Mouse (Mus musculus): ENCODE results near the gene Myo10. TPM values are rescaled to one million over a fixed set of nuclear protein-coding genes. Genes with fewer than 3 reads are reported as not detected.
"Not testable (repeated sequence)": the region's sequence is repeated elsewhere in the genome, so short reads cannot be mapped to it uniquely, and the experiment has no call there.

Gene Myo10
- total RNA-seq, 2 experiments from 2014 or later = 71.4 to 77.1 TPM

- DNase-seq (ENCODE audit: low spot score in 2 of 2) = no peak
Observed at GRCm38 (mm10) chr15:25690066-25690745, 67.9 kb downstream of the Myo10 start.

GRCm38 (mm10) chr15:25690746-25691105 lies 68.4 kb downstream of the Myo10 start:
- no peak for DNase-seq (ENCODE audit: low spot score in 2 of 2)

GRCm38 (mm10) chr15:25692254-25692950 lies 70.1 kb downstream of the Myo10 start:
- DNase-seq (ENCODE audit: low spot score in 2 of 2) = no peak

DNA sequence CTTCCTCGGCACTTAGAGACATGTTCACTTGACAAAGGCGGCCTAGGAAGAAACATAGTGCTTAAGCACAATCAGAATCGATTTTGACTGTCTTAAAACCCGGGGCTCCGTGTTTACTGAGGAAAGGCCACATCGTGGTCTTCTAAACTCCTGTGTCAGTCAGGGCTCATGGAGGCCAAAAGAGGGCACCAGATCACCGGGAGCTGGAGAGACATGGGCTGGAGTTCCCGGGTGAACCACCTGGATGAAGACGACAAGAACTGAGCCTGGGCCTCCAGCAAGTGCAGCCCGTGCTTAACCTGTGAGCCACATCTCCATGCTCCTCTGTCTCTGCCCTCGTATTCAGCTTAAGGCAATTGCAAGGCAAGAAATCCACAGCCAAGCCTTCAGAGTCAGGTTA lies 71.4 kb downstream of the Myo10 start:
- DNase-seq (ENCODE audit: low spot score in 2 of 2) = no peak

- DNase-seq (ENCODE audit: low spot score in 2 of 2) = no peak
Observed at GRCm38 (mm10) chr15:25694749-25695148, 72.4 kb downstream of the Myo10 start.

GRCm38 (mm10) chr15:25695253-25695652 lies 72.9 kb downstream of the Myo10 start:
- DNase-seq (ENCODE audit: low spot score in 2 of 2) = no peak

DNA sequence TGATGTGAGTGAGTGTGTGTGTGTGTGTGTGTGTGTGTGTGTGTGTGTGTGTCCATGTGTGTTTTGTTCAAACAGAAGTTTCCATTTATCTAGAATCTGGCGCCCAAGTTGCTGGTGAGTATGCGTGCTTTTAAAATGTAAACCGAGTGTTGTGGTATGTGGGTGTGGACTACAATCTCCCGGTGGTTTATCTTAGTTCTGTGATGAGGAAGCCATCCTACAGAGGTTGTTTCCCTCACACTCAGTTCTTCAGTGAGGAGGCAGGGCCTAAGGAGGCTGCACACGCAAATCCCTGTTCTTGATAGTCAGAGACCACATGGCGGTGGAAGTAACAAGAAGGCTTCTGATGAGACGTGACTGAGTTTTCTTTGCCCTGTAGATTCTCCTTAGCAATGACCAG lies 73.6 kb downstream of the Myo10 start:
- DNase-seq (ENCODE audit: low spot score in 2 of 2) = no peak

DNA sequence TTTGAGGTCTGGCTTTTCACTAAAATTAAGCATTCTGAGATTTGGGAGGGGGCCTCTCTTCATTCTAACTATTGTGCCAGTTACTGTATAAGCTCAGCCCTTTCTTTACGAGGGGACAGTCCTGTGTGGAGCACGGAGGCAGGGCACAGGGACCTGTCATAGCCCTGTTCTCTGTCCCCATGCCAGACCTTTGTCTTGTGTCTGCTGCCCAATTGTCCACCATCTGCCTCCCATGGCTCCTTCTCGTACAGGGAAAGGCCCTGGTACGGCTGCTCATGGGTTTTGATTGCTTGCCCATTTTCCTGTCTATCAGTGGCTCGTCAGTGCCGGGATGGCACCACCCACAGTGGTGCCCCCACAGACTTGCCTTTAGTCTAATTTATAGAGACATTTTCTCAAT lies 74.3 kb downstream of the Myo10 start:
- no peak for DNase-seq (ENCODE audit: low spot score in 2 of 2)

DNA sequence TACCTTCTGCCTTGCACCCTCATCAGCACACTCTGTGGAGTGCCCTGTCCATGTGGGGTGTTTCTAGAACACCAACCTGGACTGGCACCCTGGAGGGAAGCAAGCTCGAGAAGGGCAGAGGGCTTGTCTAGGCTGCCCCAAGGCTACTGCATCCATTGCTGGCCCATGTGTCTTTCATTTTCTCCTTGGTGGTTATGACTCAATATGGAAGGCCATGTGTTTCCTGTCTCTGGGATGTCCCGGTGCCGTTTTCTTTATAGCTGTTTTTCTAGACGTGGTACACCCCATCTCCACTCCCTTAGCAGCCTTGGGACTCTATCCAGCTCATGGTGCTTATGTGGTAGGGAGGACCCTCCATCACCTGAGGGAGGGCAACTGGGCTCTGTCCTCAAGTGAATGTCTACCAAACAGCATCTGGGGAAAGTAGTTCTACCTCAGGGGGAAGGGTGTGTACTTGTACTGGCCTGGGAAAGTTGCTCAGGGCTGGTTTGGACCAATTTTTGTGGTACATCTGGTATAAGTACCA lies 76.8 kb downstream of the Myo10 start:
- no peak for DNase-seq (ENCODE audit: low spot score in 2 of 2)

GRCm38 (mm10) chr15:25702602-25703001 lies 80.3 kb downstream of the Myo10 start:
- DNase-seq (ENCODE audit: low spot score in 2 of 2) = no peak

- no peak for DNase-seq (ENCODE audit: low spot score in 2 of 2)
Observed at GRCm38 (mm10) chr15:25704809-25705585, 82.7 kb downstream of the Myo10 start.

DNA sequence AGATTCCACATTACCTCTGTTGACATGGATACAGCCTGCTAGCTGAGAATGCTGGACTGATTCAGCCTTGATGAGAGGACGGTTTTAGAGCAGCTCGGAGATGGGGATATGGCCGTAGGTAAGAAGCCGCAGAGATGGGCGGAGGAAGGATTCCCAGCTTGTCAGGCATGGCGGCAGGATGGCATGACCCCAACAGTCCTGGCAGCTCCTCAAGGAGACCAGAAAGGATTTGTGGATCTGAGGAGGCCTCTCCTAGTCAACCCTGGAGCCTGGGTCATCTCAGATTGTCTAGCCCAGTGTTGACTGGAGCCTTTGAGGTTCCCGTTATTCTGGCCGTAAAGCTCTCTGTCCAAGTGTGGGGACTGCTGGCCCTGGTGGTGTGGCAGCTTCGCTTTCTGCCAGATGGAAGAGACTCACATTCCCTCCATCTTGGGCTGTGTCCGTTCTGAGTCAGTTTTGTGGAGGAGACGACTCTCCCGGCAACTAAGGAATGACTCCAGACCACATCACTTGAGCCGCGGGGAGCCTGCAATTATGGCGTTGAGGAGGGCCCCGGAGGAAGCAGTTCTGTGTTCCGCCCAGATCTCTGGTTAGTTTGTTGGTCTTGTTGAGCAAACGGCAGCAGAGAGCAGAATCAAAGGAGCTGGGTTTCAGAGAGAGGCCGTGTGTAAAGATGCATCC lies 84.7 kb downstream of the Myo10 start:
- no peak for DNase-seq (ENCODE audit: low spot score in 2 of 2)

- DNase-seq (ENCODE audit: low spot score in 2 of 2) = no peak
Observed at GRCm38 (mm10) chr15:25707891-25708290, 85.6 kb downstream of the Myo10 start.

DNA sequence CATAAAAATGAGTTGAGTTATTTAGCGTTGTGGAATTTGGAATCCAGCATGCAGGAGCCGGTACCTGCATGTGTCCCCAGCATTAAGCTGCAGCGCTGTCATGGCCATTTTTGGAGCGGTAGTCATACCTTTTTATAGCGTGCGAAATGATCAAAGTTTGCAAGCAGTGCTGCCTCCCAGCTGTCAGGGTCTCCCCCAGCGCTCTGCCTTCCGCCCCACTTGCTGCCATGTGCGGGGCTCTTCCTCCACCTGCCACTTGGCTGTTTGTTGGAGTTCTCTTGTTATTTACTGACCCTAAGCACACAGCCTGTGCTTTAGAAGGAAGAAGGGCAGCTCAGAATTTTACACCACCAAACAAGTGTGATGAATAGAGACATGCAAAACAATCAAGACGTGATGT lies 88.6 kb downstream of the Myo10 start:
- DNase-seq (ENCODE audit: low spot score in 2 of 2) = no peak

DNA sequence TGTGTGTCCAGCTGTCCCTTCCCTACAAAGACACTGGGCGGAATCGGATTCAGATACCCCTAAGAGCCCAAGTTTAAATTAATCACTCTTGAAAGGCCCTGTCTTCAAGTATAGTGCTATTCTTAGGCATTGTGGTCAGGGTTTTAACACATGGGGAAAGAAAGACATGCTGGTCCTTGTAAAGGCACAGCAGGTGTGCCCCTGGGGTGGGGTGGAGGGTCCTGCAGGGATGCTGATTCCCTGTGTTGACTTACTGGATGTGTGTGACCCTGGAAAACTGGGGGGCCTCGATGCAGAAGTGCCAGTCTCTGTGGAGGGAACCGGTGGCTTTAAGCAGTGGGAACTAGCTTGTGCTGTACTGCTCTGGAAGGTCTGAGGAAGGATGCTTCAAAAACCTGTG lies 90.6 kb downstream of the Myo10 start:
- no peak for DNase-seq (ENCODE audit: low spot score in 2 of 2)

GRCm38 (mm10) chr15:25713587-25714361 lies 91.4 kb downstream of the Myo10 start:
- peak; percentile 64 to 71 for DNase-seq (ENCODE audit: low spot score in 2 of 2)

DNA sequence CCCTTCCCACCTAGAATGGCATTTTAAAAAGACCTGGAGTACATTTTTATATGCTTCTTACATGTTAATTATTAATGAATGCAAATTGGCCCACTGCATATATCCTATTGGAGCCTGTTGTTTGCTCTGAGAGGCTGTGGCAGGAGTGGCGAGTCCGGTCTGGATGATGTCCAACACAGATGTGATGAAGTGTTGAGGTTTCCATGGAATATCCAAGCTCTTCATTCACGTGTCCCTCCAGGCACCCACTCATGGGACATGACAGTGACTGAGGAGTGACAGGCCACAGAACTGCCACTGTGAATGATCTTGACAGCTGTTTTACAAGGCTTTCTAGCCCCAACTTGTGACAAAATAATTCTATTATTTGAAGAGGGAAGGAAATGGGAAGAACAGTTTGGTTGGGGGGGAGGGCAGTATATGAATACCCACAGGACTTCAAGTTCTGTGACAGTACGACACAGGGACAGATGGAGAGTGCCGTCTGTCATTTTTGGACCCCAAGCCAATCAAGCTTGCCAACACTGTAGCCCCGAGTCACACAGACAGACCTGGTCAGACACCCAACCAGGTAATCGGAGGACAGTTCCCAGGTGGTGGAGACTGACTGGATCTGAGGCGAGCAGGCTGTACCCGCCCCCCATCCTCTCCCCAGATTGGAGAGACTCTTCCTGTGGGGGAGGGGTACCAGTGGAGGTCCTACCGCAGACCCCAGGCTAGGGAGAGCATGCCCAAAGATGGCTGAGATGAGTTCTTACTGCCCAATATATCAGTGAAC lies 93.1 kb downstream of the Myo10 start:
- DNase-seq (ENCODE audit: low spot score in 2 of 2) = no peak

- DNase-seq (ENCODE audit: low spot score in 2 of 2) = no peak
Observed at GRCm38 (mm10) chr15:25715996-25716395, 93.7 kb downstream of the Myo10 start.

DNA sequence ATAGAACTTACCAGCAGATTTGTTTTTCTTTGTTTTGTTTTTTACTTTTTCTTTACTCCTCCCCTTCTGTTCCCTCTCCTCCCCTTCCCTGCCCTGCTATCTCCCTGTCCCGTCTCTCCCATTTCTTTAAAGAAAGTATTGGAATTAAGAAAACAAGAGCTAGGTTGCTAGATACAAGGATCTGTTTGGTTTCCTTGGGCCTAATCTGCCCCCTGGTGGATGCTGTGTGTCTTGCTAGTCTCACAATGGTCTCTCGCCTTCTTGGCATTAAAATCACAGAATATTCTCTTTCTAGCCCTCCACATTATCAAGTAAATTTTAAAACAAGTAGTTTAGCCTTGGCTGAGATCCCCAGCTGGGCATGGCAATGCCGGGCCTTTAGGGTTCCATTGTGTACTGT lies 94.7 kb downstream of the Myo10 start:
- peak; percentile 88 to 89 for DNase-seq (ENCODE audit: low spot score in 2 of 2)

DNA sequence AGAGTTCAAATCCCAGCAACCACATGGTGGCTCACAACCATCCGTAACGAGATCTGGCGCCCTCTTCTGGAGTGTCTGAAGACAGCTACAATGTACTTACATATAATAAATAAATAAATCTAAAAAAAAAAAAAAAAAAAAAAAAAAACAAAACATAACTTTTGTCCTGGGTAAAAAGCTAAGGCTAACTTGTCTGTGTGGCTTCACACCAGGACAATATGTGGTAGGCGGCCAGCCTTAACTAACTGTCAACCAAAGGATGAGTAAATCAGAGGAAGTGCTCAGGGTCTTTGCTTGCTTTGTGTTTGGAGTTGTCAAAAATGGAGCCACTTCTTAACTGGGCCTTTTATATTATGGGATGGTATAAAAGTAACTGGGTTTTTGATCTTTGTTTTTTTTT lies 95.8 kb downstream of the Myo10 start:
- not testable (repeated sequence) for DNase-seq (ENCODE audit: low spot score in 2 of 2)
